8 mouse cellular contexts compared by ENCODE assay signal in the genomic region with DNA sequence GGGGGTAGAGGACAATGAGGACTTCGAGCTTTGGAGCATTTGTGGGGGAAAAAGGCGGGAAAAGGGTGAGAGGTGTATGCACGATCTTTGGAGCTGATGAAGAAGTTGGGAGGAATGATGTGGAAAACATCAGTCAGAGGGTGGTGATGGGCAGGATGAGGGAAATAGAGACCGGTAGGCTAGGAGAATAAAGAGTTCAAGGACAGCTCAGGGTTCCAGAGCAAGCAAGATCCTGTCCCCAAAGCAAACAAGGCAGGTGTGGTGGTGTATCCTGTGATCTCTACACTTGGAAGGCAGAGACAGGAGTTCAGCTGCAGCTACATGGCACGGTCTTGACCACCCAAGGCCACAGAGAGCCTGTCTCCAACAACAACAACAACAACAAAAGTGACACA. TPM values are rescaled to one million over a fixed set of nuclear protein-coding genes. Genes with fewer than 3 reads are reported as not detected.
DNase-seq lines count a peak whose midpoint lies in the region; ATAC-seq and TF ChIP-seq lines count a peak whose summit lies in the region.

No protein-coding gene starts in this region.

- H3K4me3 ChIP-seq in liver, embryonic 11.5 days (ENCODE audit: low read depth, low read length), result peak overlapping the region; percentile 90
- peak overlapping the region; percentile 6; the same call in 1 of the 2 replicates for H3K4me3 ChIP-seq in embryonic fibroblast, embryonic 13.5 days (ENCODE audit: insufficient read depth, low read length)
- H3K4me3 ChIP-seq in limb, embryonic 10.5 days, result peak overlapping the region; percentile 70
- H3K4me3 ChIP-seq in olfactory bulb, adult 2 months (ENCODE audit: insufficient read depth, low read depth, low read length), result peak overlapping the region; percentile 15

- no peak for DNase-seq in liver, embryonic 11.5 days (ENCODE audit: low spot score)
- DNase-seq in liver, result no peak
- no peak for DNase-seq in limb, embryonic 10.5 days (ENCODE audit: low spot score)
- no peak for DNase-seq in adrenal gland, adult (ENCODE audit: inconsistent age in 2 of 2, low spot score in 1 of 2)
- DNase-seq in right cerebral cortex, postnatal 14 days, result no peak
- DNase-seq in right cerebral cortex, adult 2 months (ENCODE audit: low spot score in 2 of 2), result no peak

- H3K4me1 ChIP-seq in liver, embryonic 11.5 days (replicated peaks; ENCODE audit: control insufficient read depth, insufficient read depth, low read length), result peaks cover 6% of the 10 kb centered on the region
- H3K4me1 ChIP-seq in embryonic fibroblast, embryonic 13.5 days (ENCODE audit: control insufficient read depth, insufficient read depth, low read length), result no peaks in the 10 kb centered on the region; the same call in none of the 2 replicates
- peaks cover 19% of the 10 kb centered on the region for H3K4me1 ChIP-seq in limb, embryonic 10.5 days
- H3K4me1 ChIP-seq in olfactory bulb, adult 2 months (ENCODE audit: control insufficient read depth, insufficient read depth, low read length), result peaks cover 13% of the 10 kb centered on the region

- H3K27me3 ChIP-seq in liver, embryonic 11.5 days (replicated peaks; ENCODE audit: control insufficient read depth, insufficient read depth, low read length), result no peaks in the 10 kb centered on the region
- H3K27me3 ChIP-seq in limb, embryonic 10.5 days (ENCODE audit: low read depth, poor library complexity, severe bottlenecking), result no peaks in the 10 kb centered on the region

- H3K36me3 ChIP-seq in liver, embryonic 11.5 days (ENCODE audit: control insufficient read depth, insufficient read depth, low read length), result peaks cover 5% of the 10 kb centered on the region; the same call in 1 of the 2 replicates
- H3K36me3 ChIP-seq in limb, embryonic 10.5 days, result peaks cover 18% of the 10 kb centered on the region

- ATAC-seq in liver, embryonic 11.5 days (replicated peaks; ENCODE audit: low FRiP score), result peak; percentile 8; the same call in 1 of the 2 replicates

- no peak overlapping the region for H3K27ac ChIP-seq in liver, embryonic 11.5 days (ENCODE audit: low read depth, low read length)
- H3K27ac ChIP-seq in embryonic fibroblast, embryonic 13.5 days (ENCODE audit: insufficient read depth, low read length), result no peak overlapping the region
- peak overlapping the region; percentile 92 for H3K27ac ChIP-seq in limb, embryonic 10.5 days
- peak overlapping the region; percentile 79 for H3K27ac ChIP-seq in olfactory bulb, adult 2 months (ENCODE audit: insufficient read depth, low read depth, low read length)

- H3K9ac ChIP-seq in liver, embryonic 11.5 days (ENCODE audit: low read depth, low read length), result no peak overlapping the region

- no peak for TF ChIP-seq POLR2A in embryonic fibroblast, embryonic 13.5 days (IDR thresholded peaks at IDR 0.05; ENCODE audit: low read depth, low read length)
- no peak for TF ChIP-seq POLR2A in olfactory bulb, adult 2 months (IDR thresholded peaks at IDR 0.05; ENCODE audit: insufficient read depth, low read depth, low read length)

- H3K4me2 ChIP-seq in liver, embryonic 11.5 days, result peak overlapping the region; percentile 93

- 24% methylated on average over 5 of the region's 5 CpGs for WGBS in liver, embryonic 11.5 days
- WGBS in limb, embryonic 10.5 days, result 29% methylated on average over 5 of the region's 5 CpGs
- WGBS in olfactory bulb, adult 2 months, result 14% methylated on average over 5 of the region's 5 CpGs

- no peak for TF ChIP-seq CTCF in embryonic fibroblast, embryonic 13.5 days (IDR thresholded peaks at IDR 0.05; ENCODE audit: borderline replicate concordance, insufficient read depth, low read length)
- TF ChIP-seq CTCF in olfactory bulb, adult 2 months (IDR thresholded peaks at IDR 0.05; ENCODE audit: insufficient read depth, low read depth, low read length), result no peak

- no peaks in the 10 kb centered on the region for H3K9me3 ChIP-seq in liver, embryonic 11.5 days (ENCODE audit: control insufficient read depth, low read length)
- no peaks in the 10 kb centered on the region for H3K9me3 ChIP-seq in limb, embryonic 10.5 days (replicated peaks)

RNA-seq across cellular contexts. Expression of gene Ap1s1, which starts 0.4 kb away (rescaled TPM):
- 163 and 175 TPM in 2 replicates for polyA plus RNA-seq in liver, embryonic 11.5 days (2014; fragmentation: Nextera tagmentation; extraction: Ambion mirVana)
- polyA plus RNA-seq in embryonic fibroblast, embryonic 13.5 days (2011; ENCODE audit: insufficient read length, low read depth, missing spikeins), result 149 and 166 TPM in 2 replicates
- 155 and 170 TPM in 2 replicates for polyA plus RNA-seq in limb, embryonic 10.5 days (2016; fragmentation: Nextera tagmentation; extraction: Ambion mirVana)
- not detected in 2 replicates for polyA plus RNA-seq in olfactory bulb, adult 2 months (2012; ENCODE audit: insufficient read depth, insufficient read length, low replicate concordance, missing spikeins)

RNA-seq across cellular contexts. Expression of gene Vgf, which starts 20.1 kb away (rescaled TPM):
- 0.07 TPM in 1 of 2 replicates, not detected in the other for polyA plus RNA-seq in liver, embryonic 11.5 days (2014; fragmentation: Nextera tagmentation; extraction: Ambion mirVana)
- 2.1 and 3.8 TPM in 2 replicates for polyA plus RNA-seq in embryonic fibroblast, embryonic 13.5 days (2011; ENCODE audit: insufficient read length, low read depth, missing spikeins)
- polyA plus RNA-seq in limb, embryonic 10.5 days (2016; fragmentation: Nextera tagmentation; extraction: Ambion mirVana), result 0.16 TPM in 1 of 2 replicates, not detected in the other
- not detected in 2 replicates for polyA plus RNA-seq in olfactory bulb, adult 2 months (2012; ENCODE audit: insufficient read depth, insufficient read length, low replicate concordance, missing spikeins)

RNA-seq across cellular contexts. Expression of gene Serpine1, which starts 25.7 kb away (rescaled TPM):
- polyA plus RNA-seq in liver, embryonic 11.5 days (2014; fragmentation: Nextera tagmentation; extraction: Ambion mirVana), result 0.09 and 0.15 TPM in 2 replicates
- 646 and 1,921 TPM in 2 replicates for polyA plus RNA-seq in embryonic fibroblast, embryonic 13.5 days (2011; ENCODE audit: insufficient read length, low read depth, missing spikeins)
- polyA plus RNA-seq in limb, embryonic 10.5 days (2016; fragmentation: Nextera tagmentation; extraction: Ambion mirVana), result 0.36 and 0.39 TPM in 2 replicates
- not detected in 2 replicates for polyA plus RNA-seq in olfactory bulb, adult 2 months (2012; ENCODE audit: insufficient read depth, insufficient read length, low replicate concordance, missing spikeins)

RNA-seq across cellular contexts. Expression of gene Znhit1, which starts 58.5 kb away (rescaled TPM):
- polyA plus RNA-seq in liver, embryonic 11.5 days (2014; fragmentation: Nextera tagmentation; extraction: Ambion mirVana), result 93.8 and 97.2 TPM in 2 replicates
- 38.5 and 43.5 TPM in 2 replicates for polyA plus RNA-seq in embryonic fibroblast, embryonic 13.5 days (2011; ENCODE audit: insufficient read length, low read depth, missing spikeins)
- 116 and 119 TPM in 2 replicates for polyA plus RNA-seq in limb, embryonic 10.5 days (2016; fragmentation: Nextera tagmentation; extraction: Ambion mirVana)
- not detected in 2 replicates for polyA plus RNA-seq in olfactory bulb, adult 2 months (2012; ENCODE audit: insufficient read depth, insufficient read length, low replicate concordance, missing spikeins)

RNA-seq across cellular contexts. Expression of gene Plod3, which starts 59.5 kb away (rescaled TPM):
- 28.7 and 29.2 TPM in 2 replicates for polyA plus RNA-seq in liver, embryonic 11.5 days (2014; fragmentation: Nextera tagmentation; extraction: Ambion mirVana)
- polyA plus RNA-seq in embryonic fibroblast, embryonic 13.5 days (2011; ENCODE audit: insufficient read length, low read depth, missing spikeins), result 120 and 152 TPM in 2 replicates
- 39.4 and 40.8 TPM in 2 replicates for polyA plus RNA-seq in limb, embryonic 10.5 days (2016; fragmentation: Nextera tagmentation; extraction: Ambion mirVana)
- not detected in 2 replicates for polyA plus RNA-seq in olfactory bulb, adult 2 months (2012; ENCODE audit: insufficient read depth, insufficient read length, low replicate concordance, missing spikeins)

Comparison
In these comparisons a context has a peak if more than half of its experiments do, and no peak if none do; other contexts are left out.
1. H3K27ac ChIP-seq: peak in limb, embryonic 10.5 days (single experiment) and olfactory bulb, adult 2 months (single experiment); none in liver, embryonic 11.5 days (single experiment) and embryonic fibroblast, embryonic 13.5 days (single experiment).
2. H3K4me3 ChIP-seq: peak in every context shown above with its lines; median percentile 90 in liver, embryonic 11.5 days; 70 in limb, embryonic 10.5 days; 15 in olfactory bulb, adult 2 months; 6 in embryonic fibroblast, embryonic 13.5 days.
3. RNA of gene Serpine1, which starts 25.7 kb away (polyA plus RNA-seq): 646 to 1,921 TPM in embryonic fibroblast, embryonic 13.5 days; 0.36 to 0.39 TPM in limb, embryonic 10.5 days, 0.09 to 0.15 TPM in liver, embryonic 11.5 days and not detected in olfactory bulb, adult 2 months; every median in the first group is over 100 times any median in the second.